Mouse (Mus musculus) cerebellum, adult 9-10 months (tissue): Measurements from ENCODE around the gene C2cd3.
"Not testable (repeated sequence)": the region's sequence is repeated elsewhere in the genome, so short reads cannot be mapped to it uniquely, and the experiment has no call there.

Source experiments
- DNase-seq: peaks from one replicate; pipeline ENCODE4 v3.0.0; 2022

C2cd3 gene

DNA sequence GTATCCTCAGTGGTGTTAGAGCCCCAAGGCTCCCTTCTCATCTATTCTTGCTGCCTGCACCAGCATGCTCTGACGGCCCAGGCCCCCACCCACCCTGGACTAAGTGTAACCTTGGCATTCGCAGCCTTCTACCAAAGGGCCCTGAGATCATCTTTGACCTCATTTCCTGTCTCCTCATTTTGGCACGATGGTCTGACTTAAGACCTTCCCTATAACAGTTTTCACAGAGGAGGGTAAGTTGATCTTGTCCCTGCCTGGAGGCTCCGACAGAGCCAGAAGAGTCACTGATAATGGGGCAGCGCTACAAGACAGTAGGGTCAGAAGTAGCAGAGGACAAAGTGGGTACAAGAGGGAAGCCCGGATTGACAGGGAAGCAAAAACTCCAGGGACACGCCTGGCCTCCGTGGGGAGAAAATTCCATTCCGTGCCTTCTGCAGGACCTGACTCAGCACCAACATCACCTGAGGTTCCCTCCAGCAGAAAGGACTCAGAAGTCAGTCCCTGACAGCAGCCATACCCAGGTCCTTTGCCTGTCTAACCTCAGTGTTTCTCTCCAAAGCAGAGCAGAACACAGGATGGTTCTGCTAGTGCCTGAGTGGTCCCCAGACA lies 101.9 kb downstream of the C2cd3 start:
- no peak for DNase-seq

- DNase-seq: no peak
Measured at GRCm38 (mm10) chr7:100474680-100475079, 102.6 kb downstream of the C2cd3 start.

- no peak for DNase-seq
Measured at GRCm38 (mm10) chr7:100479100-100479822, 107.2 kb downstream of the C2cd3 start.

DNA sequence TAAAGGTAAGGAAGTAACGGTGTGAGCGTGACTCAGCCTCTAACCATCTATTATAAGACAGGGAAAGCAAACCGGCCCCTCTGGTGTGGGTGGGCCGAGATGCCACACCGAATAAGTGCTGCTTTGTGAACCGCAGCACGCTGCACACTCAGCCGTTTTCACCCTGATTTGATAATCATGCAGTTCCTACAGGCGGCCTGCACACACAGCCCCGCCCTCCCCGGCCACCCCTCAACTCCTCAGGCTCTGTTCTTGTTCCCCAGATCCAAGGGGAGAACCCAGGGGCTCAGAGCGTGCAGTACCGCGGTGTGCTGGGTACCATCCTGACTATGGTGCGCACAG lies 107.8 kb downstream of the C2cd3 start:
- DNase-seq: no peak

GRCm38 (mm10) chr7:100480175-100480574 lies 108.1 kb downstream of the C2cd3 start:
- DNase-seq: no peak

DNA sequence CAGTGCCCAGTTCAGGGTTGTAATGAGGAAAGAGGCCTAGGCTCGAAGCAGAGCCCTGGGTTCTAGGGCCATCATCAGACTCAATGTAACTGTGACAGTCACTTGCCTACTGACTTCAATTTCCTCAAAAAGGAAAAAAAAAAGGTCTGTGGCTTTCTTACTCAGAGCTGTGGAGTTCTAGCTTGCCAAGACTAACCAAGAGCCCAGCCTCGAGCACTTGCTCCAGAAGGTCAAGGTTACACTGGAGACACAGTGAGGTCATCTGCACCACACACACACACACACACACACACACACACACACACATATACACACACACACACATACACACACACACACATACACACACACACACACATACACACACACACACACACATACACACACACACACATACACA lies 110.0 kb downstream of the C2cd3 start:
- DNase-seq: not testable (repeated sequence)

GRCm38 (mm10) chr7:100484493-100484892 lies 112.5 kb downstream of the C2cd3 start:
- DNase-seq: no peak

DNA sequence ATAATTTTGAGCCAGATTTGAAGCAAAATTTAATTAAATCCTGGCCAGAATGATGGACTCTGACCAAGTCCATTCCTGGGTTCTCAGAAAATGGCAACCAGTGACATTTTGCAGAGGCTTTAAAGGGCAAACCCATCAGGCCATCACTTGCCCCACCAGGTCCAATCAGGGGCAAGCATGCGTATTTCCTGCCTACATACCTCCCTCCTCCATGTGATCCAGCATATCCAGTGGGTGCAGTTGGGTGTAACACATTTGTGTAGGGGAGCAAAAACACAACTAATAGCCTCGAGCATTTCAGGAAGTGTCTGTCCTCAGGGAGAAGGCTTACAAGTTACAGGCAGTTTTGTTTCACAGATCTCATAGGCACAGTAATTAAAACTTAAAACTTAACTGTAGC lies 115.3 kb downstream of the C2cd3 start:
- DNase-seq: no peak

DNA sequence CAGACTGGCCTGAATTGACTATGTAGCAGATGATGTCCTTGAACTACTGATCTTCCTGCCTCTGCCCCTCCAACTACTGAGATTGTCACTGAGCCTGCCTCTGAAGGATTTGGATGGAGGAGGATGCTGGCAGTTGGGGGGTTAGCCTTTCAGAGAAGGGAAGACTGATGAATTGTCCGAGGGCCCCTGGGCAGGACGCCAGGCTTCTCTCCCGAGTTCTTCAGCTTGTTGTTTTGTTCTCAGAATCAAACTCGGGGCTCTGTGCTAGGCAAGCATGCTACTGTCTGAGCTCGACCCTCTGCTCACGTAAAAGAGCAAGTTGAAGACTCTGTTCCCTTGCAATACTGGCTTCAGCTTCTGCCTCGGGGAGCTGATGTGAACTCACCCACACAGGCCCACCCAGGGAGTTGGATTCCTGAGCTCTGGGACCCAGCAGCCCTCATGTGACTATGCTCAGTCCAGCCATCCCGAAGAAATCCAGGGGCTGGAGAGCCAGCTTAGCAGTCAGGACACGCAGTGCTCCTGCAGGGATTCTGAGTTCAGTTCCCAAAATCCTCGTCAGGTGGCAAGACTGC lies 116.5 kb downstream of the C2cd3 start:
- DNase-seq: no peak

GRCm38 (mm10) chr7:100492391-100493116 lies 120.5 kb downstream of the C2cd3 start:
- DNase-seq: no peak

DNA sequence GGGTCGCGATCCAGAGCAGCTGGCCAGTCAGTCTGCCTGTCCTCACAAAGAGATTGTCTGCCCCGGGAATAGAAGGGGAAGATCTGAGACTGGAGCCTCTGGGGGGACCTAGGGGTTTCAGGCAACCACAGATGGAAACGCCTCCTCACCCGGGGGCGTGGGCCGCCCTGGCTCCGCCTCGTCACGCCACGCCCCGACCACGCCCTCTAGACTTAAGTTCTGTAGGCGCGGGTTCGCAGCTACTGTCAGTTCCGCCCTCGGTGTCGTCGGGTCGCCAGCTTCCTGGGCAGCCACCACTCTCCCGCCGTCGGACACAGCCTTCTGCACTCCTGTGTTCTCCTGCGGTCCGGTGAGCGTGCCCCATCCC lies 121.1 kb downstream of the C2cd3 start, which contains the start of gene Ucp2:
Gene Ucp2, plus strand, starts transcription at position 221 of the 367 bp plus-strand sequence.
- no peak for DNase-seq

- no peak for DNase-seq
Measured at GRCm38 (mm10) chr7:100493484-100494414, 121.7 kb downstream of the C2cd3 start.

DNA sequence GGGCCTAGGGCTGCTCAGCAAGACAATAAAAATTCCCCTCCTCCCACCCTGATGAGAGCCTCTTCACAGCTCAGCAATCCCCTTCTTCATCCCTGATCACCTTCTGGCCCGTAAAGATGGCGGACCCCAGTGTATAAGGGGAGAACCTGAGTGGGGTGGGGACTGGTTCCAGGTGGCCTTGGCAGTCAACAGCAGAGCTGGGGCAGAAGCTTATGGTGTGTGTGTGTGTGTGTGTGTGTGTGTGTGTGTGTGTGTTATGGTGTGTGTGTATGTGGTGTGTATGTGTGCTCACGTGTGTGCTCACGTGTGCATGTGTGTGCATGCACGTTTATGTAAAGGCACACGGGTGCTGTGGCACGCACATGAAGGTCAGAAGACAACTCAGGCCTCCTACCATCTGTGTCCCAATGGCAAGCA lies 122.4 kb downstream of the C2cd3 start:
- no peak for DNase-seq

DNA sequence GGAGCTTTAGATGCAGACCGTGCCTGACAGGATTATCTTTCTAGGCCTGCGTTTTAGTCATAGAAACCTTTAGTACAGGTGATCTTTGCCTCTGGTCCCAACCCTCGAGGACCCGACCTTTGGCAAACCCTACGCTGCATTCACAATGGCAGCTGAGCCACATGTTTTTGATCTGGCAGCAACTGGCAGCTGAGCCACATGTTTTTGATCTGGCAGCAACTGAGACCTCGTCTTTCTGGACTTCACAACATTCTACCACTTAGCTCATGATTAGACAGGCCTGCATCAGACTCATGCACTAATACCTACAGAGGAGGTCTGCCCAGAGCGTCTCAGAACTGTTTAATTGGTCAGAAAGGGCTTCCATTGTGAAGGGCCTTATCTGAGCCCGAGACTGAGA lies 123.0 kb downstream of the C2cd3 start:
- DNase-seq: no peak

DNA sequence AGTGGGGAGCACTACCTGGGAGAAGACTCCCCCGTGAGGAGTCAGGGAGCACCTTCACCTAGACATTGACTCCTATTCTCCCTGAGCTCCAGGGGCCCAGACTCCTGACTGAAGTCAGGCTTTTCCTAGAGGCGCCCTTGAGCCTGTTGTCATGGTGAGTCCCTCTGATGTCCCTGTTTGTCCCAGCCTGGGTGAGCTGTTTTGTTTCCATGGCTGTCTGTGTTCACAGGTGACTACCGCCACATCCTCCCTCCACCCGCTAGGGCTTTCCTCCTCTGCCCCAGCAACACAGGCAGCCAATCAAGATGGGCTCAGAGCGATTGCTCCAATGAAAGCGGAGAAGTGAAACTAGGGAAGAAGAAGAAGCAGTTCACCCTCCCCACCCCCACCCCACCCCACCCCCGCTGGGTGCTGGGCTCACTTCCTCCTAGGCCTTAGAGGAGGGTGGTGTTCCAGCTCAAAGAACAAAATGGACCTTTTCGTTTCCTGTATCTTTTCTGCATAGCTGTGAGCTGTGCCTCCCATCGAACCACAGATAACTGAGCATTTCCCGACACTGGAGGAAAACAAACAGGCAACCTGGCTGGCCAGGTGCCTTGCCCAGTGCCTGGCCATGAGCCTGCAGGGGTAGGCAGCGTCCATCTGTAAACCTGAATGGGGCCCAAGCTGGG lies 123.7 kb downstream of the C2cd3 start:
- DNase-seq: no peak

DNA sequence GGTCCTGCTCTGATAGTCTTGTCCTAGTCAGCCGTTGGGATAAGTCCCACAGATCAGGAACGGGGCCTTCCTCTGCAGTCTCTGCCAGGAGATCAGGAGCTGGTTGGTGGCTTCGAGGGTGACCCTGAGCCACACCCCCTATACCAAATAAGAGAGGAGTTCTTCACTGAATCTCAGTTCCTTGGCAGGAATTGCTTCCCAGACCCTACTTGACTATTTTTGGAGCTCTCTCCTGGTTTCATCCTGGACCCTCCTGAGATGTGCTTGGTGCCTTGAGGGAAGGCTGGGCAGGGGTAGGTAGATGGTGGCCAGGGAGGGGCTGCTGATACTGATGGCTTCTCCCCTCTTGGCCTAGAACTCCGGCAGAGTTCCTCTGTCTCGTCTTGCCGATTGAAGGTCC lies 124.3 kb downstream of the C2cd3 start:
- no peak for DNase-seq

- no peak for DNase-seq
Measured at GRCm38 (mm10) chr7:100496791-100497190, 124.8 kb downstream of the C2cd3 start.

DNA sequence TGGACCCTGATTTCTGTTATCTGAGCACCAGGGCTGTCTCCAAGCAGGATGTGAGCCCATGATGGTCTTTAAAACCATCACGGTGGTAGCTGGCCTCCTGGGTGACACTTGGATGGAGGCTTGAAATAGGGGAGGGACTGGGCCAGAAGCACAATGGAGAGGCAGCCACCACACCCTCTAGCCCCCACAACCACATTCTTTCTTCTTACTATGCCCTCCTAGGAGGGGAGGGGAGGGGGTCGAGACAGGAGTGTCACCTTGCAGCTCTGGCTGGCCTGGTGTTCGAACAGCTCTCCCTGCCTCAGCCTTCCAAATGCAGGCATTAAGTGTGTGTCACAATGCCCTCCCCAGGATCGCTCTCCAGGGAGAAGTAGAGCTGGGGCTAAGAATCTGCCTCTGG lies 125.4 kb downstream of the C2cd3 start:
- no peak for DNase-seq

DNA sequence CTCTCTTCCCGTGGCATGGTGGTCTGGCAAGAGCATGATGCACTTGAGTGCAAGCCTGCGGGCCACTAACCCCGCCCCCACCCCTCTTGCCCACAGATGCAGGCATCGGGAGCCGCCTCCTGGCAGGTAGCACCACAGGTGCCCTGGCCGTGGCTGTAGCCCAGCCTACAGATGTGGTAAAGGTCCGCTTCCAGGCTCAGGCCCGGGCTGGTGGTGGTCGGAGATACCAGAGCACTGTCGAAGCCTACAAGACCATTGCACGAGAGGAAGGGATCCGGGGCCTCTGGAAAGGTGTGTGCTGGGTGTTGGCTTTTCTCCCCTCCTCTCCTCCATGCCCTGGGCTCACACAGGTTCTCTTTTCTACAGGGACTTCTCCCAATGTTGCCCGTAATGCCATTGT lies 125.9 kb downstream of the C2cd3 start:
- DNase-seq: no peak

DNA sequence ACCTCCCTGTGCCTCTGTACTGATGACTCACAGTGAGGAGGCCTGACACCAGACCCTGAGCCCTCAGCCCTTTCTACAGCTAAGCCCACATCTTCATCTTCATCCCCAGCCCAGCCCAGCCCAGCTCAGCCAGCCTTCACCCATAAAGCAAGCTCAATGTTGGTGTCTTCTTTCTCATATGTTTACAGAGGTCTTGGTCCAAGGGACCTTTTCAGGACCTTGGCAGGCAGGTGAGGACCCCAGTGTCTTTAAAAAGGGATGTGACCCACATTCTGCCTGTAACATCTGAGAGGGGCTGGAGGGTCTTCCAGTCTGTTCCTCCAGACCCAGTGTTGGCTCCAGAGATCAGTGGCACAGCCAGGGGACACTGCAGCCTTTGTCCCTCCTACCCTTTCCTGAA lies 127.4 kb downstream of the C2cd3 start:
- DNase-seq: no peak

DNA sequence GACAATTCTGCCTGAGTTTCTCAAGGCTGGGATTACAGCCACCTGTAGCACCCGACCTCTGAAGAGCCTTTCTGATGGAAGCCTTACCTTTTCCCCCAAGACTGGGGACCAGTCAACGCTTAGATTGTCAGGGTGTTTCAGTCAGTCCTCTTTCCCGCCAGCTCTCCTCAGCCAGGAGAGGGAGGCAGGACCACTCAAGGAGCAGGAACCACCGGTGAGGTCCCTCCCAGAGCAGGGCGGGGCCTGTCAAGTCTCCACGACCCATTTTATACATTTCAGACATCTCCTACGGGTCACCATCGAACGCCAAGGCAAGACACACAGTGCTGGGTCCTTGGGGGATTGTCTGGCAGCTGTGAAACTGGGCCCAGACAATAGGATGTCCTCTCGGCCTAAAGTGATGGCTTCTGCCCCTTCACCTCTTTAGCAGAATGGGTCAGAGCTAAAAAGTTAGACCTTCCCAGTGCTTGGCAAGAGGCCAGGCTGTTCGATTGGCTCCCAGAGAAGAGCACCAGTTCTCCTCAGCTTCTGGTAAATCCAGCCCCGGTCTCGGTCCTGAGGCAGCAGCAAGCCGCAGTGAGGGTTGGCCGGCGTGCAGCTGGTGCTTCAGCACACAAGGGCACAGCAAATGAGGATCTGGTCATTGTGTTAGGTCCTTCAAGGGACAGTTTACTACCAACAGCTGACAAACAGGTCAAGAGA lies 128.4 kb downstream of the C2cd3 start:
- no peak for DNase-seq
